Mouse (Mus musculus) macrophage (primary cell): ENCODE results near the gene Lmtk2. TPM values are rescaled to one million over a fixed set of nuclear protein-coding genes. Genes with fewer than 3 reads are reported as not detected.

ENCODE experiments used
- H3K27ac ChIP-seq: fragments of 350-480 bp; formaldehyde crosslinking; 2 replicates; pipeline ENCODE4 v1.9.0; 2021
- H3K36me3 ChIP-seq: fragments of 350-480 bp; formaldehyde crosslinking; 2 replicates; pipeline ENCODE4 v1.9.0; 2021; ENCODE audit errors: inconsistent target
- H3K4me3 ChIP-seq: fragments of 350-480 bp; formaldehyde crosslinking; 2 replicates; pipeline ENCODE4 v1.9.0; 2021; ENCODE audit errors: inconsistent target
- H3K79me2 ChIP-seq: fragments of 350-480 bp; formaldehyde crosslinking; 2 replicates; pipeline ENCODE4 v1.9.0; 2021; ENCODE audit errors: inconsistent target
- WGBS: methylation state at CpG from one replicate; pipeline ENCODE4 v1.1.7; 2026; ENCODE audit warnings: inconsistent platforms; ENCODE audit not compliant: missing documents; 5-methylcytosine and 5-hydroxymethylcytosine counted together
- polyA plus RNA-seq: library from polyadenylated mRNA; stranded (reverse); fragments of 250-400 nt; gene quantifications from 3 replicates; pipeline ENCODE4 v1.2.4, GENCODE M21; 2018; ENCODE audit warnings: inconsistent platforms

The Lmtk2 gene
- polyA plus RNA-seq, 1 experiment from 2014 or later: 1.4 TPM

DNA sequence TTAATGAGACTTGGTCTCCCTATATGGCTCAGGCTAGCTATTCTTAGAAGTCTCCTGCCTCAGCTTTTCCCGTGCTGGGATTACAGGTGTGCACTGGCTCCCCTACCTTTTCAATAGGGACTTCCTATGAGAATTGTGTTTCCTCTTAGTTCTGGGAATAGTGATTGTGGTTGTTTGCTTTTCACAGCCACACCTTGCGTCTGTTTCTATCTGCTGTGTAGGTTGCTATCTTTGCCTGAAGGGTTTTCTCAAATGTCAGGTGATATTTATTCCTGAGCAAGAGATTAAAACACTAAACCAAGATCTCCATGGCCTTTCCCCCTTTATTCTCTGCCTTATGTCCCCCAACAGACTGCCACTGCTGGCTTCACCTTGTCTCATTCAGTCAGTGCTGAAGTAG is 19.1 kb downstream of the Lmtk2 start:
- 100% methylated on average over 2 of the region's 2 CpGs for WGBS
- no peak overlapping the region for H3K4me3 ChIP-seq
- H3K36me3 ChIP-seq: no peaks in the 10 kb centered on the region
- H3K79me2 ChIP-seq: no peaks in the 10 kb centered on the region
- no peak overlapping the region for H3K27ac ChIP-seq

DNA sequence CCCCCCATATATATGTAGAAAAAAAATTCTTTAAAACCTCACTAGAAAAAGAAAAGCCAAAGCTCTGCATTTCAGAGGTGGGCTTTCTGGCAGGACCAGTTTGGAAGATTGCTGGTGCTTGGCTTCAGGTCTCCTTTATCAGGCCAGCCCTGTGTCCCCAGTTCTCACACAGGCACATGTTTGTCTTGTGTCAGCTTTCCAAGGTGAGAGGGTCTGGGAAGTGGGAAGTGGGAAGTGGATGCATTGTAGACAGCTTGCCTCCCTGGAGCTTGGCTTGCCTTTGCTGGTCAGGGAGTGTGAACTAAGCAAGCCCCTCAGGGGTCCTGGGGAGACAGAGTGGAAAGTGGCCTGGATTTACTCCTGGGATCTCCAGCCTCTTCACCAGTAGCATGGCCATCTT is 21.3 kb downstream of the Lmtk2 start:
- H3K36me3 ChIP-seq: no peaks in the 10 kb centered on the region
- no peak overlapping the region for H3K27ac ChIP-seq
- H3K4me3 ChIP-seq: no peak overlapping the region
- no peaks in the 10 kb centered on the region for H3K79me2 ChIP-seq

DNA sequence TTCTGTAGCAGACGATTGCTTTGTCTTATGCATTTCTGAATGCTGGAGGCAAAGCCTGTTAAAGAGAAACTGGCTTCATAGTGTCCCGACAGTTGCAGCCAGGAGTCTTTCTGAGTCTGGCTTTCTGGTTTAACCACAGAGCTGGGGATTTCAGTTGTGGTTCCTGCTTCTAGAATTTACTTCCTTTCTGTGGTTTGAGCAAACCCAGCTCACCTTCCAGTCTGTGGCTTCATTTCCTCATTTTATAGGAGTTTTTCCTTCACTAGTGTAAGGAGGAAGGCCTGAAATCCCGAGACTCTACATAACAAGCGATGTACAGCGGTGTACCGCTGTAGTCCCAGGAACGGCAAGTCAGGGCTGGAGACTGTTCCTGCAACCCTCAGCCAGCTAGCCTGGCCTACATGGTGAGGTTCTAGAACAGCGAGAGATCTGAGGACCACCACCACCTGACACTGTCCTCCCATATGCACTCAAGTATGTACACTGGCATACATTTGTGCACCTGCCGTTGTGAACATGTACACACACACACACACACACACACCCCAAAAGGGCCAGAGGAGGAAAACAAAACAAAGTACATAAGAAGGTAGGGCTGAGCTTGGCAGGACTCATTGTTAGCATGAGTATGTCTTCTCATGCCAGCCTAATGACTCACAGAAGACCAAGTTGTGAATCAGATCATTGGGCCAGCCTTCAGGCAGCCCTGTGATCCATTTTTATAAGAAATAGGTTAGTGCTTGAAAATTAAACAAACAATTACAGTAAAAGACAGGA is 25.9 kb downstream of the Lmtk2 start:
- Histone ChIP-seq H3K27ac (no peak overlapping the region), H3K4me3 (no peak overlapping the region), H3K79me2 (no peaks in the 10 kb centered on the region), H3K36me3 (no peaks in the 10 kb centered on the region)
- 3% methylated on average over 8 of the region's 9 CpGs for WGBS

DNA sequence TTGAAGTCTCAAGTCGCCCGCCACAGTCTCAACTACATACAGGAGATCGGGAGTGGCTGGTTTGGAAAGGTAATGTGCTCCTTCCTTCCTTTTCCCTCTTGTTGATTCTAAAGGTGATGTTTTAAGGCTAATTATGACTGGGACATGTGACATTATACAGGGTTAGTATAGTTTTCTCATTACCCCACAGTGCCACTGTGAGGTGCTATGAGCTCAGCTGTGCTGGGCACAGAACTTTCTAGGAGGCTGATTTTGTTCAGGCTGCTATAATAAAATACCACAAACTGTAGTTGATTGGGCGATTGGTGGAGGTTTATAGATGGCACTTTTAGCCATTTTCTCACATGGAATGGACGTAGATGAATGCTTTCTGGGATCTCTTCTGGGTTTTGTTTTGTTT is 43.3 kb downstream of the Lmtk2 start:
- 98% methylated on average over 5 of the region's 5 CpGs for whole genome bisulfite sequencing
- Histone ChIP-seq H3K36me3 (0 out of 2 replicates have a peak, but pooled peaks cover 13% of the 10 kb centered on the region), H3K27ac (no peak overlapping the region), H3K79me2 (no peaks in the 10 kb centered on the region), H3K4me3 (no peak overlapping the region)

DNA sequence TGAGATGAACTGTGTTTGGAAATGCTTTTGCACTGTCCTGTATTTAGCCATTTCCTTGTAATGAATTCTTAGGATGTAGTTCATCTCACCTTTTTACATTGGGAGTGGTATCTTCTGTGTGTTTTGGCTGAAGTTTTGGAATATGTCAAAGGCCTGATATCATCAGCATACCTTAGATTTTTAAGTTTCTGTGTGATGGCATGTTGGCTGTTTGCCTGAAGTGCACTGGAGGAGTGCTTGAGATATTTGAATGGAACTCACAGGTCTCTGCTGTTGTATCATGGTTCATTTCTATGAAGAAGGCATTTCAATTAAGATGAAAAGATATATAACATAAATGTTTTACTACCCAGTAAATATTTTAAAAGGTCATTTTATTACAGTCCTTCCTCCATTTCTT is 46.7 kb downstream of the Lmtk2 start:
- H3K4me3 ChIP-seq: no peak overlapping the region
- no peak overlapping the region for H3K27ac ChIP-seq
- H3K36me3 ChIP-seq: 0 out of 2 replicates have a peak, but pooled peaks cover 16% of the 10 kb centered on the region
- H3K79me2 ChIP-seq: no peaks in the 10 kb centered on the region

DNA sequence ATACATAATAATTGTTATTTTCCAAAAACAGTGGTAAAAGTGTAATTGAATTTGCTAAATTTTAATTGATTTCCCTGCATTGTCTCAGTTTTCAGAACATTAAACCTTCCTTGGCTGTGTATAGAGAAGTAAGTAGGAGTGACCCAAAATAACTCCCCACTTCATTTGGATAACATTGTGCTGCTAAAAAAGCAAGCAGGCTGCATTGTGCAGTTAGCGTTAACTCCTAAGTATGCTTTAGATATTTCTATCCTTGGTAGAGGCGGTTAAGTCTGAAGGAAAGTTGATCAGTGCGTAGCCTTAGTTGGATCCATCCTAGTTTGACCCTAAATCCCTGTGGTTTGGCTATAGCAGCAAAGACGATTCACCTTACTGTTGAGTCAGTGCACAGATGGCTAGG is 49.3 kb downstream of the Lmtk2 start:
- Histone ChIP-seq H3K79me2 (no peaks in the 10 kb centered on the region), H3K36me3 (0 out of 2 replicates have a peak, but pooled peaks cover 16% of the 10 kb centered on the region), H3K27ac (no peak overlapping the region), H3K4me3 (no peak overlapping the region)
- WGBS: 96% methylated on average over 4 of the region's 4 CpGs

DNA sequence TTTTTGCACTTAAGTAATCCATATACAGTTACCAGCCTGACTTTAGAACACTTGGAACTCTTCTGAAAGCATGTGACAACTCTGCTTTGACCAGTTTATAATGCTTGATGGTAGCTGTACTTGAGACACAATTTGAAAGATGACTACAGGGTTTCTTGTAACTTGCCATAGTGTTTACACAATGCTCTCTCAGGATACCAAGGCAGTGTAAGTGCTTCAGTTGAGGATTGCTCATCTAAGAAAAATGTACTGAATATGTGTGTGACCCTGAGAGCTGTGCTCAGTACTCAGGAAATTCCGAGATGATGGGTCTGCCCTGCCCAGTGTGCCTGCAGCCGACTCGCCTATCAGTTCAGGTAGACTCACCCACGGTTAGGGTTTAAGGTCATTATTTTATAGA is 51.0 kb downstream of the Lmtk2 start:
- 0 out of 2 replicates have a peak, but pooled peaks cover 16% of the 10 kb centered on the region for H3K36me3 ChIP-seq
- no peak overlapping the region for H3K27ac ChIP-seq
- no peak overlapping the region for H3K4me3 ChIP-seq
- H3K79me2 ChIP-seq: no peaks in the 10 kb centered on the region
- 95% methylated on average over 4 of the region's 4 CpGs for WGBS

DNA sequence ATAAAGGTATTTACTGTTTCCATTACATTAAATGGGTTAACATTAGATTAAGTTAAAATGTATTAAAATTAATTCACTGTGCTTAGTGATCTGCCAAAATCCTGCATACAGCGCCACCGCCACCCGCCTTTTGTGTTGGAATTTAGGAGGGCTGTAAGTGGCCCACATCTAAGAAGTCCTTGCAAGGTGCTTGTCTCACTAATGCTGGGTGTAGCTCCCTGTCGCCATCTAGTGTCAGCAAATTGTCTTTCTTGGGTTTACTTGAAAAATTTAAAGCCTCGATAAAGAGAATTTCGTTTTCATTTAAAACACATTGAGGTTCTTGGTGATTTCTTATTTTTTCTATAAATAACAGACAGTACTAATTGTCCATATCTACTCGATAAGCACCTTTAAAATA is 54.3 kb downstream of the Lmtk2 start:
- Histone ChIP-seq H3K4me3 (no peak overlapping the region), H3K27ac (no peak overlapping the region), H3K36me3 (no peaks in the 10 kb centered on the region), H3K79me2 (no peaks in the 10 kb centered on the region)
- WGBS: 28% methylated on average over 7 of the region's 7 CpGs

DNA sequence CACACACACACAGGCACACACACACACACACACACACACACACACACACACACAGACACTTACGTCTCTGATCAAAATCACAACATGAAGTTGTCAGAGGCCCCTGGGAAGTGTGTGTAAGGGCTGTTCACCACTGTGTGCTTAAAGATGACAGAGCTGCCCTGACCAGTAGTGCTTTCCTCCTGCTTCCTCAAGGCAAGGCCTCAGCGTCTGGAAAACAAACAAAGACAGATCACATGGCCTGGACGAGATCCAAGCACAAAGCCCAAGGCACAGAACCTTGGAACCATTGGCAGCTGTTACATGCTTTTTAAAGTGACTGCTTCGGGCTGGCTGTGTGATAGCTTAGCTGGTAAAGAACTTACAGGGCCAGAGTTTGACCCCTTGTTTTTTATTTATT is 58.4 kb downstream of the Lmtk2 start:
- Histone ChIP-seq H3K4me3 (no peak overlapping the region), H3K36me3 (no peaks in the 10 kb centered on the region), H3K79me2 (no peaks in the 10 kb centered on the region), H3K27ac (no peak overlapping the region)
- WGBS: 82% methylated on average over 3 of the region's 4 CpGs

DNA sequence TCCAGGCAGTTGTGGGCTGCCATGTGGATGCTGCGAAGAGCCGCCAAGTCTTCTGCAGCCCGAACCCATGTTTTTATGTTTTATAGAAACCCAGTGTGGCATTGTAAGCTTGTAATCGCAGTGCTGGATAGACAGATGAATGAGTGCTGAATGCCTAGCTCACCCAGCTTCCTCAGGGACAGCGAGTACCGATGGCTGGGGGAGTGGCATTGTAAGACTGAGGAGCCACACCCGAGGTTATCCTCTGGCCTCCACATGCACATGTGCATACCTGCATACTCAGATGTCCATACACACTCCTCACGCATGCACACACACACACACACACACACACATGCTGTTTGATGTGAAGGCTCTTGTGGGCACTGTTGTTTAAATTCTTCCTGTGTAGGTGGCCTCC is 58.9 kb downstream of the Lmtk2 start:
- Histone ChIP-seq H3K79me2 (no peaks in the 10 kb centered on the region), H3K36me3 (no peaks in the 10 kb centered on the region), H3K27ac (no peak overlapping the region), H3K4me3 (no peak overlapping the region)
- 95% methylated on average over 6 of the region's 8 CpGs for WGBS

DNA sequence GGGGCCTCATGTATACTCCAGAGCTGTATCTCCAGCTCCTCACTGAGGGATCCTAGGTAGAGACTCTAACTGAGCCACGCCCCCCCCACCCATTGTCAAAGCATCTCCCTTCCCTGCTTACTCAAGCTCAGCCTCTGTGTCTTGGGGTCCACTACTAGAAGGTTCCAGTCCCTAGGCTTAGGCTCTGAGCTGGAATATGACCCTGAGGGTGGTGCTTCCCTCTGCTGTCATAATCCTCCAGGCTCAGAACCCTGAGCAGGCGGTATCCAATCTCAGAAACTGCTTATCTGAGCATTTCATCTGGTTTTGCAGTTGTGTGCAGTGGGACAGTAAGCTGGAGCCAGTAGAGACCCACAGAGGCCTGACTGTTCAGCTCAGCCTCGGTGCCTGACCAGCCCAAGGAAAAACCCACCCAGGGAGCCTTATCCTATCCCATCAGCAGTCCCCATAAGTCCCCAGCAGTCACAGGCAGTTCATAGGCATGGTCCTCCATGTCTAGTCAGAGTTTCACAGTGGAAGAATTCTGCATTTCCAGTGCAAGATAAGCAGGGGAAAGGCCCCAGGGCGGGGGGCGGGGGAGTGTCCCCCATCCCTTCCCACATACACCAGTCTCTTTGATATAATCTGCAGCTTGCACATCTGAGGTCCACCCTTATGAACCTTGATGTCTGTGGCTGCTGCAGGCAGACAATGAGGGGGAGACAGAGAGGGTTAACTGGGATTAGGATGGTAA is 62.0 kb downstream of the Lmtk2 start:
- Histone ChIP-seq H3K36me3 (no peaks in the 10 kb centered on the region), H3K79me2 (no peaks in the 10 kb centered on the region), H3K4me3 (no peak overlapping the region), H3K27ac (no peak overlapping the region)
- WGBS: 98% methylated on average over 5 of the region's 5 CpGs

DNA sequence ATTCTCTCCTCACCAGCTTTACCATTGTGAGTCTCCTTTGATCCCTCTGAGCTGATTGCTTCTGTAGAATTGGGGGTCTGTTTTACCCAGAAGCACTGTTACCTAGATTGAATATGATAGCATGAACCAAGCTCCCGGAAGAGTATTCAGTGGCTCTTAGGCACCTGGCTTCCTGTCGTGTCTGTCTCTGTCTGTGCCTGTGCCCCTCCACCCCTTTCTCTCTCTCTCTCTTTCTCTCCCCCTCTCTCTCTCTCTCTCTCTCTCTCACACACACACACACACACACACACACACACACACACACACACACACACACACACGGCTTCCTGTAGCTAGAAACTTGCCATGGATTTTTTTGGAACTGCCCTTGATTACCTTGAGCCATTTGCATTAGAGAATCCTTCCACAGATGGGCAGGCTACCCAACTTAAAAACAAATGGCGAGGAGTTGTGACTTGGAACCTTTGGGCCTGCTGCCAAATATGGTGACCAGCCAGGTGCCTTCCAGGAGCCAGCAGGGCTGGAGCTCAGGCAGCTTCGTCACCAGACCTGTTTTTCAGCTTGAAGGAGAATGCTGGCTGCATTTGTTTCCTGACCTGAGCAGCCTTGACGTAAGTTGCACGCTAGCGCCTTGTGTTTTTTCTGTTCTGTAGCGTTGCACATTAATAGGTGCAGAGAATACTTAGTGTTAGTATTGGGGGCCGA is 62.7 kb downstream of the Lmtk2 start:
- H3K27ac ChIP-seq: no peak overlapping the region
- 94% methylated on average over 9 of the region's 10 CpGs for WGBS
- H3K4me3 ChIP-seq: no peak overlapping the region
- H3K36me3 ChIP-seq: no peaks in the 10 kb centered on the region
- no peaks in the 10 kb centered on the region for H3K79me2 ChIP-seq

DNA sequence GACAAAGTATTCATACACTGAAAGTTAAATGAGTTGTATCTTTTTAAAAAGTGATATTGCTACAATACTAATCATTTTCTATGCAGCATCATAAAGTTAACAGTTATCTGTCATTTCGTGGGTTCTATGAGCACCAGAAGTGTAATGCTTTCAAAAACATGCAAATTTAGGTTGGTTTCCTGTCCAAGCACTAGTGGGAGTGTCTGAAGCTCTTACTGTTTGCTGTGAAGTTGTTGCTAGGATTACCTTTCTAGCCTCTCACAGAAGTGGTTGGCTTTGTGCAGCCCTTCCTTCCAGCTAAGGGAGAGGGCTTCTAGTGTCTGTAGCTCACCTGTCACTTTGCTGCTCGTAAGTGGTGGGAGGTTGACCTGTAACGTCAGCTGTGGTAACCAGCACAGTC is 65.5 kb downstream of the Lmtk2 start:
- Histone ChIP-seq H3K36me3 (no peaks in the 10 kb centered on the region), H3K79me2 (no peaks in the 10 kb centered on the region), H3K27ac (no peak overlapping the region), H3K4me3 (no peak overlapping the region)
- WGBS: 66% methylated on average over 3 of the region's 3 CpGs

DNA sequence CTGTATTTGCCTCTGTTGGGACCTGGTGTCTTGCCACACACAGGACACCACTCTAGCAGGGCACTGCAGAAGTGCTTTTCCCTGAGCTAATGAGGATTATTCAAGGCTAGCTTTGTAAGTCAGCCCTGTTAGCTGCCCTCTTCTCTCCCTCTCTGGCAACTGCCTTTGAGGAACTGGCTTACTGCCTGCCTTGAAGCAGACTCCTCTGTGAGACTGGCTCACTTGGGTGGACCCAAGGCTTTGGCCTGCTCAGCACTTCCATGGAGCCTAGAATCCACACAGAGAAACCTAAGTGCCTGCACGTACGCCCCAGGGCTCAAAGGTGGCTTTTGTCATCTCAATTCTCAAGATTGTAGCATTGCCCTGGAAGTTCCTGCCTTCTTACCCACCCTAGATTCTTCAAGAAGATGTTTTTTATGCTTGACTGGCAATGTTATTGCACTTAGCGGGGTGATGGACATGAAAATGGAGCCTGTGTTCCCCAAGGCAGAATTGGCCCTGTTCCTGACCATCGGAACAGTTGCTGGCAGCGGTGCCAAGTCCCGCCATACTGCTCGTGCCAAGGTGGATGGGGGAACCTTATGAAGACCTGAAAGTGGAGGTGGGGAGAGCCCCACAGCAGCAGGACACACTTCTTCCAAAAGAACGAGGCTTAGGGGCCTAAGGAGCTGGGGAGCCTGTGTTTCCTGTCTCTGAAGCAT is 69.2 kb downstream of the Lmtk2 start:
- H3K27ac ChIP-seq: no peak overlapping the region
- no peak overlapping the region for H3K4me3 ChIP-seq
- WGBS: 96% methylated on average over 8 of the region's 8 CpGs
- H3K79me2 ChIP-seq: no peaks in the 10 kb centered on the region
- H3K36me3 ChIP-seq: 0 out of 2 replicates have a peak, but pooled peaks cover 3% of the 10 kb centered on the region
